Mouse (Mus musculus) midbrain, postnatal 0 days (tissue): ENCODE measurements around the gene Zscan26. TPM values are rescaled to one million over a fixed set of nuclear protein-coding genes. Genes with fewer than 3 reads are reported as not detected.

Experiments
- ATAC-seq: fragments of 200-750 bp; cut with Nextera tagmentation; 2 replicates; pipeline ENCODE4 v1.8.0; 2017; ENCODE audit warnings: moderate number of reproducible peaks, mild to moderate bottlenecking, moderate TSS enrichment, moderate library complexity; ENCODE audit not compliant: low FRiP score
- DNase-seq: peaks from one replicate; pipeline ENCODE4 v3.0.0-alpha.2; 2015; ENCODE audit warnings: low spot score
- H3K27ac ChIP-seq: fragments of 300-500 bp; sonication (generic); 2 replicates; pipeline ENCODE4 v1.5.1; 2014; ENCODE audit warnings: low read depth, mild to moderate bottlenecking, low read length, mixed read lengths
- H3K27me3 ChIP-seq: fragments of 300-500 bp; sonication (generic); 2 replicates; pipeline ENCODE4 v1.6.1; 2014; ENCODE audit warnings: low read length, control low read depth, mixed read lengths; ENCODE audit not compliant: insufficient read depth
- H3K36me3 ChIP-seq: fragments of 300-500 bp; sonication (generic); 2 replicates; pipeline ENCODE4 v1.6.1; 2014; ENCODE audit warnings: low read length, control low read depth, mixed read lengths; ENCODE audit not compliant: insufficient read depth
- H3K4me1 ChIP-seq: fragments of 300-500 bp; sonication (generic); 2 replicates; pipeline ENCODE4 v1.6.1; 2014; ENCODE audit warnings: mild to moderate bottlenecking, control low read depth, antibody characterized with exemption, low read length, mixed read lengths; ENCODE audit not compliant: insufficient read depth
- H3K4me2 ChIP-seq: fragments of 300-500 bp; sonication (generic); 2 replicates; pipeline ENCODE4 v1.6.1; 2014; ENCODE audit warnings: low read depth, mild to moderate bottlenecking, low read length, mixed read lengths; ENCODE audit not compliant: poor library complexity, severe bottlenecking
- H3K4me3 ChIP-seq: fragments of 300-500 bp; sonication (generic); 2 replicates; pipeline ENCODE4 v1.5.1; 2014; ENCODE audit warnings: low read depth, mild to moderate bottlenecking, low read length, moderate library complexity
- H3K9ac ChIP-seq: fragments of 300-500 bp; sonication (generic); replicated peaks from 2 replicates; pipeline ENCODE4 v1.6.1; 2014; ENCODE audit warnings: mild to moderate bottlenecking, low read length, moderate library complexity, mixed read lengths; ENCODE audit not compliant: poor library complexity, severe bottlenecking
- H3K9me3 ChIP-seq: fragments of 300-500 bp; sonication (generic); 2 replicates; pipeline ENCODE4 v1.6.1; 2016; ENCODE audit warnings: low read length, control low read depth
- CTCF ChIP-seq: IDR thresholded peaks from 2 replicates; pipeline ENCODE4 v1.5.1; 2016; ENCODE audit warnings: antibody characterized with exemption, mild to moderate bottlenecking
- WGBS: fragments of 180-500 bp; shearing (Covaris S2); extraction: QIAGEN DNeasy Blood & Tissue Kit; methylation state at CpG from one replicate; pipeline ENCODE4 v1.1.7; 2014; 5-methylcytosine and 5-hydroxymethylcytosine counted together
- polyA plus RNA-seq: library from polyadenylated mRNA; unstranded; fragments of >200 nt; fragmentation: Nextera tagmentation; extraction: Ambion mirVana; gene quantifications from 2 replicates; pipeline ENCODE4 v1.2.1, GENCODE M21; 2015
- total RNA-seq: library from RNA; depleted of rRNA; stranded (reverse); fragments of >200 nt; gene quantifications from 2 replicates; pipeline ENCODE4 v1.2.3, GENCODE M21; 2014

The Zscan26 gene
- total and polyA plus RNA-seq, 2 experiments from 2014 or later: 19.4 to 22.6 TPM

DNA sequence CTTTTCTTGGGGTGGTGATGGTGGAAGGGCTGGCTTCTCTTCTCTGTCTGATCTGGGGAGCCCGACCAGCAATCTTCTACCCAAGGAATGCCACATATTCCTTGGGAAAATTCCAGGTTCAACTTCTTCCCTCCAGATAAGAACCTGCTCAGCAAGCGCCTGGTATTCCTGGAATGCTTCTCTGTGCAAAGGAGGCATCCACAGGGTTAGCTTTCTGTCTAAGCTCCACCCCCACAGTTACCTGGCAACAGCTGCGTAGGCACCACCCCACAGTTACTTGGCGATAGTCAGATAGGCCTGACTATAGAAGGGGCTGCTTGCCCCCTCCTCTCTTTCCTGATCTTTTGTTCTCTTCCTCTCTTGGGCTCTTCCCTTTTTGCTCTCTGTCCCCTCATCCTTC is 2.8 kb upstream of the Zscan26 start:
- no peaks in the 10 kb centered on the region for H3K27me3 ChIP-seq
- DNase-seq: no peak
- peaks cover 3% of the 10 kb centered on the region; the same call in 1 of the 2 replicates for H3K4me1 ChIP-seq
- no peak overlapping the region for H3K9ac ChIP-seq
- no peak overlapping the region for H3K4me3 ChIP-seq
- no peak for TF ChIP-seq CTCF
- ATAC-seq: no peak
- H3K9me3 ChIP-seq: no peaks in the 10 kb centered on the region
- H3K4me2 ChIP-seq: no peak overlapping the region
- no peaks in the 10 kb centered on the region for H3K36me3 ChIP-seq
- no peak overlapping the region for H3K27ac ChIP-seq
- WGBS: 10% methylated on average over 4 of the region's 4 CpGs

DNA sequence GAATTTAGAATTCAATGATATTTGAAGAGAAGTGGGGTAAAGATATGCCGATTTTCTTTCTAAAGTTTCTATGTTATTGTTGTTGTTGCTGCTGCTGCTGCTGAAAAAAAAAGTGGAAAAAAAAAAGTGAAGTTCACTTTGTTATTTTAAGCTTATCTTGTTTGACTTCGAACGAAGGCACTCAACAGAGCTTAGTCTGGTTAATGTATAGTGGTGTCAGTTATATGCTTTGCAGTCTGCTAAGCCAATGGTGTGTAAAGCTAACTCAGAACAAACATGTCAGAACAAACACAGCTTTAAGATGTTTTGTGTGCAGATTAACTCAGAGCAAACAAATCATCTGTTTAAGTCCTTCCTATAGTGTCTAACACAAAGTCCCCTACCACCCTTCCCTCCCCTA is 603 bp upstream of the Zscan26 start:
- H3K4me2 ChIP-seq: peak overlapping the region; percentile 81; the same call in 1 of the 2 replicates

DNA sequence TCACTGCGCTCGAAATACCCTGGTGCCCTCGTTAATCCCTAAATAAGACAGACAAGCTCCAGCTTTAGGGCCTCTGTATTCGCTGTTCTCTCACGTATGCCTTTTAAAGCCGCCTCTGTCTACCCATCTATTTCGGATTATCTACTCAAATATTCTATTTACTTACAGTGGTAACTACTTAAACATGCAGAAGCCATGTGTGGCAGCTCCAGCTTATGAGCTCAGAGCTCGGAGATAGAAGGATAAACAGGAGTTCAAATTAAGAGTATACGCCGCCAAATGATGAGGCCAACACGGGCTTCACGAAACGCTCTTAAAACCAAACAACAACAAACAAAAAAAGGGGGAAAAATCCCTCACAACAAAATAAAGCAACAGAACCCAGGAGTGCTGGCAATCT is 488 bp downstream of the Zscan26 start:
- H3K9me3 ChIP-seq: no peaks in the 10 kb centered on the region
- H3K36me3 ChIP-seq: peaks cover under 1% of the 10 kb centered on the region
- peaks cover 3% of the 10 kb centered on the region; the same call in 1 of the 2 replicates for H3K4me1 ChIP-seq
- no peaks in the 10 kb centered on the region for H3K27me3 ChIP-seq
- DNase-seq (no peak), ATAC-seq (peak; percentile 24; the same call in 1 of the 2 replicates)
- peak overlapping the region; percentile 81 for H3K4me2 ChIP-seq
- TF ChIP-seq CTCF: no peak
- peak overlapping the region; percentile 79 for H3K4me3 ChIP-seq
- peak overlapping the region; percentile 79 for H3K9ac ChIP-seq
- H3K27ac ChIP-seq: peak overlapping the region; percentile 78
- 1% methylated on average over 13 of the region's 13 CpGs for WGBS

More for the DNA sequence above, 603 bp upstream of the Zscan26 start:
- H3K27me3 ChIP-seq: no peaks in the 10 kb centered on the region
- no peaks in the 10 kb centered on the region for H3K36me3 ChIP-seq
- no peaks in the 10 kb centered on the region for H3K9me3 ChIP-seq
- peaks cover 3% of the 10 kb centered on the region; the same call in 1 of the 2 replicates for H3K4me1 ChIP-seq
- DNase-seq (no peak), ATAC-seq (no peak)
- no peak for TF ChIP-seq CTCF
- no peak overlapping the region for H3K27ac ChIP-seq
- WGBS: 95% methylated on average over 3 of the region's 3 CpGs
- no peak overlapping the region for H3K9ac ChIP-seq
- H3K4me3 ChIP-seq: peak overlapping the region; percentile 79; the same call in 1 of the 2 replicates

DNA sequence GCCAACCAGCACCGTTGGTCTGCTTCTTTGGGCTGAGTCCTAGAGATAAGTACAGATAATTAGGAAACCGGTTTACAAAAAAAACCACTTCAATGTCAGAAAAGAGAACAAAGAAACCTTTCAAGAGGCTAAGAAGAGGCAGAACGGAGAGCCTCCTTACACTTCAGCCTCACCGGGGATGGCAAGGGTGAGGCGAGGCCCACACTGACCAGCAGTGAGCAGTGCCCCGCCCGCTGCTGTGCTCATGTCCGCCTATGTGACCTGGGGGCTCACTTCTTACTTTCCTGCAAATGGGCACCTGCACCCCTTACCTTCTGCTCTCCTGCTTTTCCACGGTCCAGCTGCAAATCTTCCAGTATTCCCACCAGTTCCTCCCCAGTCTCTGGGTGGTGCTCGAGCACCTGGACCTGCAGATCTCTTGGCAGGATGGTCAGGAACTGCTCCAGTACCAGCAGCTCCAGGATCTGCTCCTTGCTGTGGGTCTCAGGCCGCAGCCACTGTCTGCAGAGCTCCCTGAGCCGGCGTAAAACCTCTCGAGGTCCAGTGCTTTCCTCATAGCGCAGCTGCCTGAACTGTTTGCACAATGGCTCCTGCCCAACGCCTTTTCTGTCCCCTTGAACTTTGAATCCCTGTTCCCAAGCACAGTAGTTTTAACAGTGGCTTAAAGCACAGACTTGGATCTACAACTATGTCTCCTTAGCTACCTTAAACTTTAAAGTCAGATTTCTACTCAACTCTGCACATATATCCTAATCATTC is 5.5 kb downstream of the Zscan26 start:
- TF ChIP-seq CTCF: no peak
- no peak for DNase-seq
- Histone ChIP-seq H3K4me3 (no peak overlapping the region), H3K36me3 (peaks cover 33% of the 10 kb centered on the region), H3K27me3 (no peaks in the 10 kb centered on the region), H3K4me2 (no peak overlapping the region), H3K4me1 (peaks cover 3% of the 10 kb centered on the region; the same call in 1 of the 2 replicates), H3K27ac (no peak overlapping the region), H3K9me3 (no peaks in the 10 kb centered on the region), H3K9ac (no peak overlapping the region)
- 84% methylated on average over 16 of the region's 16 CpGs for WGBS
- no peak for ATAC-seq

DNA sequence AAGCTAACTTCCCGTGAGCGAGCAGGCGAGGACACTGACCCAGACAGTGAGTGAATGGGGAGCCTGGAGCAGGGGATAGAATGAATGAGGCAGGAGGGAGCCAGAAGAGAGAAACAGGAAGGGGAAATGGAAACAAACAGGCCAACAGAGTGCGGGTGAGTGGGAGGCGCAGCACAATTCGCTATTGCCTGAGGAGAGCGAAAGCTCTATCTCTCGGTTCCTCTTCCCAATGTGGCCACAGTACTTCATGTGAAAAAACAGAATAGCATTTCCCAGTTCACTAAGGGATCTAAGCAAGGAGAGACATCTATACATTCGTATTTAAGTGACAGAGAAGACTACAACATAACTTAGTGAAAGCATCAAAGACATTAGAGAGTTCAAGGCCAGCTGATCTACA is 6.7 kb downstream of the Zscan26 start:
- DNase-seq (no peak), ATAC-seq (no peak)
- no peak overlapping the region for H3K4me3 ChIP-seq
- TF ChIP-seq CTCF: no peak
- no peak overlapping the region for H3K9ac ChIP-seq
- no peak overlapping the region for H3K4me2 ChIP-seq
- no peak overlapping the region for H3K27ac ChIP-seq
- no peaks in the 10 kb centered on the region for H3K9me3 ChIP-seq
- peaks cover 33% of the 10 kb centered on the region for H3K36me3 ChIP-seq
- WGBS: 90% methylated on average over 9 of the region's 9 CpGs
- no peaks in the 10 kb centered on the region for H3K27me3 ChIP-seq
- no peaks in the 10 kb centered on the region for H3K4me1 ChIP-seq

DNA sequence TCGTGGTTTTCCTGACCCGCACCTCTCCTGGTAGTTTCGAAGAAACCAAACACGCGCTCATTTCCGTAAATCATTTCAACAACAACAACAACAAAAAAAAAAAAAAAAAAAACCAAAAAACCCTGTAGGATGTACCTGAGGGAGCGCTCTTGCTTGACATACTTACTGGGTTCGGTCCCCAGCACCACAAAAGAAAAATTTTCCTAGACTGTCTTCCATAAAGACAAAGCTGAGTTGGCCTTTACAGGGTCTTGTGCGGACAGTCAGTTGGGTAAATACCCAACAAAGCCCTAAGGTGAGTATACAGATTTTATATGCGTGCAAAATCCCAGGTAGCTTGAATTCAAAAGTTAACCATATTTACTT is 12.3 kb downstream of the Zscan26 start:
- Histone ChIP-seq H3K9ac (peak overlapping the region; percentile 71; the same call in 1 of the 2 replicates), H3K4me3 (peak overlapping the region; percentile 59), H3K4me1 (no peaks in the 10 kb centered on the region), H3K4me2 (peak overlapping the region; percentile 83), H3K27me3 (no peaks in the 10 kb centered on the region), H3K27ac (0 out of 2 replicates have a peak overlapping the region, but pooled peaks have one; percentile 77), H3K36me3 (peaks cover 22% of the 10 kb centered on the region), H3K9me3 (no peaks in the 10 kb centered on the region)
- ATAC-seq (peak; percentile 49), DNase-seq (no peak)
- 15% methylated on average over 10 of the region's 10 CpGs for WGBS
- no peak for TF ChIP-seq CTCF
